Mouse (Mus musculus) liver, adult 2 months (tissue): Measurements from ENCODE around the gene Zfp651. TPM values are rescaled to one million over a fixed set of nuclear protein-coding genes. Genes with fewer than 3 reads are reported as not detected.

Experiments
- DNase-seq: peaks from one replicate; pipeline ENCODE4 v3.0.0-alpha.2; 2011; ENCODE audit warnings: low read depth, low spot score; ENCODE audit errors: extremely low read depth
- H3K27ac ChIP-seq: fragments of 200-500 bp; replicated peaks from 2 replicates; pipeline ENCODE4 v1.5.1; 2012; ENCODE audit warnings: low read depth, mild to moderate bottlenecking, control low read depth, inconsistent platforms, low read length; ENCODE audit not compliant: insufficient read depth
- H3K27me3 ChIP-seq: fragments of 200-500 bp; 2 replicates; pipeline ENCODE4 v1.6.1; 2012; ENCODE audit warnings: mild to moderate bottlenecking, moderate library complexity, low read length, inconsistent platforms; ENCODE audit not compliant: control insufficient read depth, insufficient read depth
- H3K36me3 ChIP-seq: fragments of 200-500 bp; 2 replicates; pipeline ENCODE4 v1.6.1; 2012; ENCODE audit warnings: low read length, inconsistent platforms; ENCODE audit not compliant: control insufficient read depth, insufficient read depth
- H3K4me1 ChIP-seq: fragments of 200-500 bp; 2 replicates; pipeline ENCODE4 v1.6.1; 2011; ENCODE audit warnings: low read length; ENCODE audit not compliant: control insufficient read depth, insufficient read depth
- H3K4me3 ChIP-seq: fragments of 200-500 bp; 2 replicates; pipeline ENCODE4 v1.5.1; 2011; ENCODE audit warnings: low read depth, mild to moderate bottlenecking, control low read depth, low read length, moderate library complexity; ENCODE audit not compliant: insufficient read depth
- H3K79me2 ChIP-seq: fragments of 200-500 bp; 2 replicates; pipeline ENCODE4 v1.6.1; 2012; ENCODE audit warnings: inconsistent platforms, mild to moderate bottlenecking, low read length, moderate library complexity; ENCODE audit not compliant: control insufficient read depth, insufficient read depth
- H3K9ac ChIP-seq: fragments of 200-500 bp; 2 replicates; pipeline ENCODE4 v1.6.1; 2012; ENCODE audit warnings: low read depth, mild to moderate bottlenecking, control low read depth, inconsistent platforms, low read length
- CTCF ChIP-seq: fragments of 200-500 bp; IDR thresholded peaks from 2 replicates; pipeline ENCODE4 v1.5.1; 2011; ENCODE audit warnings: low read depth, low read length, control low read depth
- POLR2A ChIP-seq: fragments of 200-500 bp; IDR thresholded peaks from 2 replicates; pipeline ENCODE4 v1.6.1; 2011; ENCODE audit warnings: low read length, control low read depth; ENCODE audit not compliant: insufficient read depth; ENCODE audit errors: extremely low read depth
- WGBS: fragments of 180-500 bp; shearing (Covaris S2); methylation state at CpG from one replicate; pipeline ENCODE4 v1.1.7; 2018; 5-methylcytosine and 5-hydroxymethylcytosine counted together
- polyA plus RNA-seq: library from polyadenylated mRNA; depleted of rRNA; stranded (reverse); fragments of >200 nt; gene quantifications from 2 replicates; pipeline ENCODE4 v1.2.3, GENCODE M21; 2012
- total RNA-seq: library from RNA; depleted of rRNA; stranded (reverse); fragments of >200 nt; gene quantifications from 2 replicates; pipeline ENCODE4 v1.2.3, GENCODE M21; 2014

The Zfp651 gene
- total and polyA plus RNA-seq, 2 experiments: 0.37 to 1.2 TPM

- Histone ChIP-seq H3K79me2 (no peaks in the 10 kb centered on the region), H3K4me3 (no peak overlapping the region), H3K9ac (no peak overlapping the region), H3K36me3 (no peaks in the 10 kb centered on the region), H3K27me3 (peaks cover 9% of the 10 kb centered on the region; the same call in 1 of the 2 replicates), H3K27ac (no peak overlapping the region), H3K4me1 (no peaks in the 10 kb centered on the region)
- no peak for DNase-seq
- TF ChIP-seq CTCF (no peak), POLR2A (no peak)
- WGBS: 14% methylated on average over 54 of the region's 54 CpGs
Observed at GRCm38 (mm10) chr9:121778066-121778624, 19.0 kb downstream of the Zfp651 start.

GRCm38 (mm10) chr9:121784801-121785200, 25.7 kb downstream of the Zfp651 start:
- Histone ChIP-seq H3K9ac (no peak overlapping the region), H3K79me2 (no peaks in the 10 kb centered on the region), H3K4me1 (no peaks in the 10 kb centered on the region), H3K36me3 (no peaks in the 10 kb centered on the region), H3K27me3 (no peaks in the 10 kb centered on the region), H3K4me3 (no peak overlapping the region), H3K27ac (no peak overlapping the region)
- WGBS: 82% methylated on average over 12 of the region's 12 CpGs
- no peak for DNase-seq
- TF ChIP-seq CTCF: no peak
- no peak for TF ChIP-seq POLR2A

DNA sequence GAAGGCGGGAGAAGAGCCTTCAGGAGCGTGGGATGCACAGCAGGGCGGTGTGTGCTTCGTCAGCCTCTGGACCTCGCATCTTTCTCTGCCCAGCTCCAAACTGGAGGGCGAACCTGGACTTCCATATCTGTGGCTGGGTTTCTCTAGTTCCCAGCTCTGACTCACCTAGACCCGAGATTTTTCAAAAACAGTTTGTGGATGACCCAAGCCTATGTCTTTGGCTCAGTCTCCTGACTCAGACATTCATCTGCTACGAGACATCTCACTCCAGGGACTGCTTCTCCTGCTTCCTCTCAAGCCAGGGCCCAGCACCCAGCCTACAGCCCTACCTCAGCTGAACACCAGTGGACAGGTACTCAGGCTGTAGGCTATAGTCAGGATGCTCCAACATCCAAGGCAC, 26.1 kb downstream of the Zfp651 start:
- Histone ChIP-seq H3K36me3 (no peaks in the 10 kb centered on the region), H3K79me2 (no peaks in the 10 kb centered on the region), H3K4me1 (no peaks in the 10 kb centered on the region), H3K4me3 (no peak overlapping the region), H3K9ac (no peak overlapping the region), H3K27ac (no peak overlapping the region), H3K27me3 (no peaks in the 10 kb centered on the region)
- WGBS: 81% methylated on average over 8 of the region's 8 CpGs
- no peak for DNase-seq
- TF ChIP-seq POLR2A (no peak), CTCF (no peak)

- WGBS: 66% methylated on average over 2 of the region's 2 CpGs
- Histone ChIP-seq H3K4me3 (no peak overlapping the region), H3K27me3 (no peaks in the 10 kb centered on the region), H3K4me1 (no peaks in the 10 kb centered on the region), H3K79me2 (no peaks in the 10 kb centered on the region), H3K36me3 (no peaks in the 10 kb centered on the region), H3K9ac (no peak overlapping the region), H3K27ac (no peak overlapping the region)
- TF ChIP-seq POLR2A (no peak), CTCF (no peak)
- DNase-seq: no peak
Observed at GRCm38 (mm10) chr9:121786359-121786758, 27.2 kb downstream of the Zfp651 start.

DNA sequence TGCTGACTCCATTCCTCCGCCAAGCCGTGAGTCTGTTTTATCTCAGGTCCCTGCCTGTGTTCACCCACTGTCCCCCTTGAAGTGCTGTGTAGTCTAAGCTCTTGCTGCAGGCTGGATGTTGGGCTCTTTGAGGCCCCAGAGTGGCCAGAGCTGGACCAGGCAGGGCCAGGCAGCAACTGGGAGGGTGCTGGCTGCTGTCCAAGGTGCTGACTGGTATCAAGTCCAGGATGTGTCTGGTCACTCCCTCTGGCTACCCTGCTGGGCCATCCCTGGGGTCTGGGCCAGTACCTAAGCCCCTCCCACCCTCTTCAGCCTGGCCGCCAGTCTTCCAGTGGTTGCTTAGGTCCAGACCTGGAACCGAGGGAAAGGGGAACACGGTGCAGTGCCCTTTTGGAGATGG, 32.1 kb downstream of the Zfp651 start:
- 20% methylated on average over 5 of the region's 5 CpGs for WGBS
- TF ChIP-seq CTCF: no peak
- no peak for TF ChIP-seq POLR2A

GRCm38 (mm10) chr9:121791757-121792521, 32.8 kb downstream of the Zfp651 start, which contains the start of gene Hhatl:
Gene Hhatl (minus strand): TSS chr9:121792507.
- Histone ChIP-seq H3K27me3 (no peaks in the 10 kb centered on the region), H3K4me1 (peaks cover 7% of the 10 kb centered on the region; the same call in 1 of the 2 replicates), H3K79me2 (no peaks in the 10 kb centered on the region), H3K9ac (no peak within 1 kb of the TSS), H3K36me3 (no peaks in the 10 kb centered on the region), H3K4me3 (no peak within 1 kb of the TSS), H3K27ac (no peak within 1 kb of the TSS)
- 60% methylated on average over 23 of the region's 24 CpGs for WGBS
- no peak for TF ChIP-seq POLR2A
- TF ChIP-seq CTCF: no peak
- no peak for DNase-seq

More for the DNA sequence above, 32.1 kb downstream of the Zfp651 start:
- no peak overlapping the region for H3K4me3 ChIP-seq
- peaks cover 7% of the 10 kb centered on the region; the same call in 1 of the 2 replicates for H3K4me1 ChIP-seq
- H3K9ac ChIP-seq: no peak overlapping the region
- H3K27ac ChIP-seq: no peak overlapping the region
- no peaks in the 10 kb centered on the region for H3K79me2 ChIP-seq
- DNase-seq: peak; percentile 9
- H3K36me3 ChIP-seq: no peaks in the 10 kb centered on the region
- H3K27me3 ChIP-seq: no peaks in the 10 kb centered on the region
